Mouse (Mus musculus): ENCODE measurements at regions not wholly inside any gene's neighbourhood (a gene's known extent, or its start where the extent isn't known, plus 50 kb on each side); places are given as distances from the start of the nearest gene placed in this dataset.

- Histone ChIP-seq H3K4me2 (ENCODE audit: low read depth) (0 out of 2 replicates have a peak overlapping the region, but pooled peaks have one; percentile 5), H3K4me1 (ENCODE audit: insufficient read depth) (no peaks in the 10 kb centered on the region), H3K27ac (ENCODE audit: low read depth, low read length) (no peak overlapping the region), H3K27me3 (ENCODE audit: insufficient read depth, low read length) (no peaks in the 10 kb centered on the region), H3K36me3 (ENCODE audit: insufficient read depth) (no peaks in the 10 kb centered on the region), H3K9me3 (ENCODE audit: low read length) (no peaks in the 10 kb centered on the region), H3K4me3 (ENCODE audit: low read depth, low read length) (no peak overlapping the region), H3K9ac (no peak overlapping the region)
- 52% methylated on average over 12 of the region's 12 CpGs for WGBS
- DNase-seq = no peak
- no peak for TF ChIP-seq CTCF (IDR thresholded peaks at IDR 0.05; ENCODE audit: low read depth)
- ATAC-seq = no peak
Measured at GRCm38 (mm10) chr2:115095351-115095750, 440.6 kb upstream of the Dph6 start.

GRCm38 (mm10) chr2:115101501-115101900, 446.7 kb upstream of the Dph6 start:
- WGBS = 64% methylated on average over 3 of the region's 3 CpGs

GRCm38 (mm10) chr2:115119429-115120205, 461.9 kb upstream of the BC052040 start:
- Histone ChIP-seq H3K9me3 (ENCODE audit: low read length) (no peaks in the 10 kb centered on the region), H3K27ac (ENCODE audit: low read depth, low read length) (no peak overlapping the region), H3K4me2 (ENCODE audit: low read depth) (no peak overlapping the region), H3K27me3 (ENCODE audit: insufficient read depth, low read length) (no peaks in the 10 kb centered on the region), H3K36me3 (ENCODE audit: insufficient read depth) (no peaks in the 10 kb centered on the region), H3K9ac (no peak overlapping the region), H3K4me3 (ENCODE audit: low read depth, low read length) (no peak overlapping the region), H3K4me1 (ENCODE audit: insufficient read depth) (no peaks in the 10 kb centered on the region)
- ATAC-seq (no peak), DNase-seq (peak; percentile 11)
- 59% methylated on average over 9 of the region's 9 CpGs for WGBS
- 0 out of 2 replicates have a peak, but pooled peaks have one; percentile 25 for TF ChIP-seq CTCF (IDR thresholded peaks at IDR 0.05; ENCODE audit: low read depth)

More at GRCm38 (mm10) chr2:115101501-115101900, 446.7 kb upstream of the Dph6 start:
- no peak overlapping the region for H3K9ac ChIP-seq
- no peak for TF ChIP-seq CTCF (IDR thresholded peaks at IDR 0.05; ENCODE audit: low read depth)
- no peaks in the 10 kb centered on the region for H3K27me3 ChIP-seq (ENCODE audit: insufficient read depth, low read length)
- H3K4me1 ChIP-seq (ENCODE audit: insufficient read depth) = no peaks in the 10 kb centered on the region
- DNase-seq (no peak), ATAC-seq (no peak)
- no peak overlapping the region for H3K4me2 ChIP-seq (ENCODE audit: low read depth)
- H3K9me3 ChIP-seq (ENCODE audit: low read length) = no peaks in the 10 kb centered on the region
- H3K4me3 ChIP-seq (ENCODE audit: low read depth, low read length) = no peak overlapping the region
- no peaks in the 10 kb centered on the region for H3K36me3 ChIP-seq (ENCODE audit: insufficient read depth)
- H3K27ac ChIP-seq (ENCODE audit: low read depth, low read length) = no peak overlapping the region

GRCm38 (mm10) chr2:115120206-115120503, 461.4 kb upstream of the BC052040 start:
- no peak for TF ChIP-seq CTCF (IDR thresholded peaks at IDR 0.05; ENCODE audit: low read depth)
- H3K9me3 ChIP-seq (ENCODE audit: low read length) = no peaks in the 10 kb centered on the region
- no peak overlapping the region for H3K4me3 ChIP-seq (ENCODE audit: low read depth, low read length)
- H3K4me2 ChIP-seq (ENCODE audit: low read depth) = no peak overlapping the region
- H3K36me3 ChIP-seq (ENCODE audit: insufficient read depth) = no peaks in the 10 kb centered on the region
- no peak for ATAC-seq
- no peak overlapping the region for H3K27ac ChIP-seq (ENCODE audit: low read depth, low read length)
- no peaks in the 10 kb centered on the region for H3K27me3 ChIP-seq (ENCODE audit: insufficient read depth, low read length)
- 14% methylated on average over 3 of the region's 3 CpGs for WGBS
- DNase-seq = peak; percentile 10
- H3K9ac ChIP-seq = no peak overlapping the region
- H3K4me1 ChIP-seq (ENCODE audit: insufficient read depth) = no peaks in the 10 kb centered on the region

- no peak overlapping the region for H3K4me3 ChIP-seq (ENCODE audit: low read depth, low read length)
- no peaks in the 10 kb centered on the region for H3K27me3 ChIP-seq (ENCODE audit: insufficient read depth, low read length)
- H3K36me3 ChIP-seq (ENCODE audit: insufficient read depth) = no peaks in the 10 kb centered on the region
- ATAC-seq = no peak
- H3K9me3 ChIP-seq (ENCODE audit: low read length) = no peaks in the 10 kb centered on the region
- no peak for TF ChIP-seq CTCF (IDR thresholded peaks at IDR 0.05; ENCODE audit: low read depth)
- WGBS = 74% methylated on average over 6 of the region's 6 CpGs
- no peak overlapping the region for H3K4me2 ChIP-seq (ENCODE audit: low read depth)
- DNase-seq = no peak
- H3K4me1 ChIP-seq (ENCODE audit: insufficient read depth) = no peaks in the 10 kb centered on the region
- no peak overlapping the region for H3K9ac ChIP-seq
- no peak overlapping the region for H3K27ac ChIP-seq (ENCODE audit: low read depth, low read length)
Measured at GRCm38 (mm10) chr2:115126625-115127369, 454.7 kb upstream of the BC052040 start.

GRCm38 (mm10) chr2:115131746-115132145, 449.8 kb upstream of the BC052040 start:
- Histone ChIP-seq H3K9ac (no peak overlapping the region), H3K36me3 (ENCODE audit: insufficient read depth) (no peaks in the 10 kb centered on the region), H3K4me3 (ENCODE audit: low read depth, low read length) (no peak overlapping the region), H3K27me3 (ENCODE audit: insufficient read depth, low read length) (no peaks in the 10 kb centered on the region), H3K4me2 (ENCODE audit: low read depth) (no peak overlapping the region), H3K9me3 (ENCODE audit: low read length) (no peaks in the 10 kb centered on the region), H3K27ac (ENCODE audit: low read depth, low read length) (no peak overlapping the region), H3K4me1 (ENCODE audit: insufficient read depth) (no peaks in the 10 kb centered on the region)
- ATAC-seq = no peak
- DNase-seq = no peak
- no peak for TF ChIP-seq CTCF (IDR thresholded peaks at IDR 0.05; ENCODE audit: low read depth)
- WGBS = 20% methylated on average over 2 of the region's 2 CpGs

- DNase-seq (peak; percentile 30), ATAC-seq (peak; percentile 76)
- Histone ChIP-seq H3K4me3 (ENCODE audit: low read depth, low read length) (no peak overlapping the region), H3K27ac (ENCODE audit: low read depth, low read length) (no peak overlapping the region), H3K4me1 (ENCODE audit: insufficient read depth) (no peaks in the 10 kb centered on the region), H3K36me3 (ENCODE audit: insufficient read depth) (no peaks in the 10 kb centered on the region), H3K4me2 (ENCODE audit: low read depth) (no peak overlapping the region), H3K27me3 (ENCODE audit: insufficient read depth, low read length) (no peaks in the 10 kb centered on the region), H3K9me3 (ENCODE audit: low read length) (no peaks in the 10 kb centered on the region), H3K9ac (no peak overlapping the region)
- 4% methylated on average over 1 of the region's 1 CpGs for WGBS
- TF ChIP-seq CTCF (IDR thresholded peaks at IDR 0.05; ENCODE audit: low read depth) = no peak
Measured at GRCm38 (mm10) chr2:115132165-115132592, 449.3 kb upstream of the BC052040 start.

Data from forebrain, postnatal 0 days (tissue).